Mouse (Mus musculus): ENCODE data around the gene Ltbp3. TPM values are rescaled to one million over a fixed set of nuclear protein-coding genes. Genes with fewer than 3 reads are reported as not detected.

Ltbp3 gene
- 50.6 and 57.0 TPM in 2 replicates for polyA plus RNA-seq (2015; fragmentation: Nextera tagmentation; extraction: Ambion mirVana)

DNA sequence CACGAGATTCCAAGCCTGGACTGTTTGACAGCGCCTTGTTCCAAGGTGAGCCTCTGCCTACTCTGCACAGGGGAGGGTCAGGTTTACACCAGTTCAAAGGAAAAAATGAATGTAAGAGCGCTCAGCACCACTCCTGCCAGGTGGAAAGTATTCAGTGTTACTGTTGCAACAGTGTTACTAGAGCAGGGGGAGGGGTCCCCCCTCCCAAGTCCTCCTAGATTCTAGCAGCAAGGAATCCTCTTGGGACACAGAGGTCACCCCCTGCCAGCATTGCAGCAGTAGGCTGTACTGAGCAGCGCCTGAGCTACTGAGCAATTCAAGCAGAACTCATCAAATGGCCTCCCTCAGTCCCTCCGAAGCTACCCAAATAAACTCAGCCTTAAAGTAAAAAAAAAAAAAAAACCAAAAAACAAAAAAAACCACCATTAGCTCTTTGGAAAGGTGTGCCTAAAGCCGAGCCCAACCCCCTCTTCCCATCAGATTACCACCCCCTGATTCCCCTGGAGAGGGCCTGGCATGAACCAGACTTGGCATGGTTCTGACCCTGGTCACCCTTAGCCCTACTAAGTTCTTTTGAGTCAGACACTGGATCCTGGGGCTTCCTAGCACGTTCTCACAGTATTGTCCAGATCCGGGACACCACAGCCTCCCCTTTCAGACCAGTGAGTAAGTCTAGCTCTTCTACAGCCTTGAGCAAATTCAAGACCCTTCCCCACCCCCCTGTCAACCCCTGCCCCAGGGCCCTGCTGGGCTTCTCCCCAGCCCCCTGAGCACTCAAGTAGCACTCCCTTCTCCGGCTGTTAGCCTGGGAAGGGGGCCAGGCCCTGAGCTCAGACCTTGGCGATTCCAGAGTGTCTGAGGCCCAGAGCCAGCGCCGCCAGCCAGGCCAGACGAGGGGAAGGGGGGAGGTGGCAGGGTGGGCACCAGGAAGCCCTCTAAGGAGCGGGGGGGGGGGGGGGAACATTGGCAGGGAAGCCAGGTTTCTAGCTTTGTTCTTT is at the start of gene Ltbp3:
TSS of gene Ltbp3 (plus strand) at position 585 of the 998 bp plus-strand sequence.

DNA sequence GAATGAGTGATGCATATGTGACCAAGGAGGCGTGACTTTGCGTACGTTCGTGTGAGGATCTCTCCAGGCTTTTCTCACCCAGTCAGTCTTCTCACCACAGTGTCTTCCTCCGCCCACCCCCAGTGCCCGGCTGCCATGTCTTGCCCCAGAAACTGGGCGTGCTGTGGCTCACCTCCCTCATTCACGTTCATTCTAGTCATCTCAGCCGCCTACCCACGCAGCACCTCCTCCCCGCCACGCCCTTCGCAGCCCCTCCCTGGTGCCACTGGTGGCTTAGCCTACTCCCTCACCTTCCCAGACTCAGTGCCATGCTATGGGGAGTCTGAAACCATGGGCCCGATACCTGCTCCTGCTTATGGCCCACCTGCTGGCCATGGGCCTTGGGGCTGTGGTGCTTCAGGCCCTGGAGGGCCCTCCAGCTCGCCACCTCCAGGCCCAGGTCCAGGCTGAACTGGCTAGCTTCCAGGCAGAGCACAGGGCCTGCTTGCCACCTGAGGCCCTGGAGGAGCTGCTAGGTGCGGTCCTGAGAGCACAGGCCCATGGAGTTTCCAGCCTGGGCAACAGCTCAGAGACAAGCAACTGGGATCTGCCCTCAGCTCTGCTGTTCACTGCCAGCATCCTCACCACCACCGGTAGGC is 36.4 kb upstream of the Ltbp3 start, which contains the start of gene Kcnk7:
TSS of gene Kcnk7 (plus strand) at position 205 of the 638 bp plus-strand sequence.

GRCm38 (mm10) chr19:5725767-5726515 is 14.8 kb upstream of the Ltbp3 start, which contains the start of gene Ehbp1l1:
Ehbp1l1 (minus strand) TSS chr19:5726317.

DNA sequence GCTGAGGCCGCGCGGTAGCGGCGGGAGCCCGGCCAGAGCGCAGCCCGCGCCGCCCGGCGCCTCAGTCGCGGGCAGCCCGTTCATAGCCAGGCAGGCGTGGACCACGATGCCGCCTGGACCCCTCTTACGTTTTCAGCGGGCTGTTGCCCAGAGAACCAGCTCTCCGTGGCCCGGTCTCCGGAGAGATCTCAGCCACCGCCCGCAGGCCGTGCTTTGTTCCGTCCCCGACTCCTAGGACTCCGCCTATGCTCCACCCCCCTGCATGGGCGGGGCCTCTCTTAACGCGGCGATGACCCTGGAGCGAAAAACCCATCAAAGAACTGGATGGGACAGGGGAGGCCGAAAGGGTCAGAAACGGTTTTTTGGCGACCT is 11.3 kb upstream of the Ltbp3 start, which contains the start of gene Fam89b:
TSS of gene Fam89b (minus strand) at position 210 of the 372 bp plus-strand sequence.

DNA sequence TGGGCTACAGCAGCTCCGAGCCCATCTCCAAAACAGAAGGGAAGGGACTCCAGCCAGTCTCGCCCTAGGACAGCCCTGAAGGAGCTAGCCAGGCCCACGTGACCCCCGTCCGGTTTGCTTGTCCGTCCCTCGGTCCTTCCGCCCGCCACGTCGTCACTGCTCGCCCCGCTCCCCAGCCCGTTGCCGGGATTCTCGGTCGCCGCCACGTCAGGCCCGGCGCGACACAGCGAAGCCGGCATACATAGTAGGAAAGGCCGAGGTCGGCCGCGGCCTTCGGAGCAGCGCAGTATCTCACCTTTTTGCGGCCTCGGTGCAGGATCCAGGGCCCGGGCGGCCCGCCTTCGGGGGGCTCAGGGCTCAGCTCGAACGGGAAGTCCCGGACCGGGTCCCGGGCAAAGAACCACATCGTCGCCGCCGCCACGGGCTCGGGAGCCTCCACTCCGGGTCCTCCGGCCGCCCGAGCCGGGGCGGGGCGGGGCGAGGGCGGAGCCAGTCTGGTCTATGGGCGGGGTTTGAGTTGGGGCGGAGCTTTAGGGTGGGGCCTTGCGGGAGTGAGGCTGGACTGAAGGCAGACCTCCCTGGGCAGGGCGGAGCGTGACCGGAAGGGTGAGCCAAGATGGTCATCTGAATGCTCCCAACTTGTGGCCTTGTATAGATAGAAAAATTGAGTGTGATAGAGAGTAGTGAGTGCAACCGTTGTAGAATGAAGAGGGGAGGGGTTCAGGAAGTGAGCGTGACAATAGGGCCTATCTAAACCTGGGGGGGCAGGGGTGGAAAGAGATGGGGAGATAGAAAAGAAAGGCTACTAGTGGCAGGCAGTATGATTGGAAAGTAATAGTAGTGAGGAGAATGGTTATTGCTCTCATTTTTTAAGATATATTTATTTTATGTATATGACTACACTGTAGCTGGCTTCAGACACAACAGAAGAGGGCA is 30.5 kb downstream of the Ltbp3 start, which contains the start of gene Scyl1:
TSS of gene Scyl1 (minus strand) at position 495 of the 936 bp plus-strand sequence.

Other genes with a start within 250 kb of the Ltbp3 start
- not detected in 2 replicates for gene 1700020D05Rik, start 237.1 kb upstream of the Ltbp3 start, polyA plus RNA-seq (2015; fragmentation: Nextera tagmentation; extraction: Ambion mirVana)
- 14.4 and 16.0 TPM in 2 replicates for gene Snx32, start 230.4 kb upstream of the Ltbp3 start, polyA plus RNA-seq (2015; fragmentation: Nextera tagmentation; extraction: Ambion mirVana)
- gene Ovol1, start 180.3 kb upstream of the Ltbp3 start, polyA plus RNA-seq (2015; fragmentation: Nextera tagmentation; extraction: Ambion mirVana): 0.36 and 0.41 TPM in 2 replicates
- gene Ap5b1, start 172.9 kb upstream of the Ltbp3 start, polyA plus RNA-seq (2015; fragmentation: Nextera tagmentation; extraction: Ambion mirVana): 1.0 and 4.3 TPM in 2 replicates
- 189 and 232 TPM in 2 replicates for gene Rnaseh2c, start 139.0 kb upstream of the Ltbp3 start, polyA plus RNA-seq (2015; fragmentation: Nextera tagmentation; extraction: Ambion mirVana)
- 42.7 and 55.8 TPM in 2 replicates for gene Kat5, start 130.7 kb upstream of the Ltbp3 start, polyA plus RNA-seq (2015; fragmentation: Nextera tagmentation; extraction: Ambion mirVana)
- 32.7 and 55.1 TPM in 2 replicates for gene Rela, start 103.4 kb upstream of the Ltbp3 start, polyA plus RNA-seq (2015; fragmentation: Nextera tagmentation; extraction: Ambion mirVana)
- 23.6 and 38.7 TPM in 2 replicates for gene Sipa1, start 77.2 kb upstream of the Ltbp3 start, polyA plus RNA-seq (2015; fragmentation: Nextera tagmentation; extraction: Ambion mirVana)
- gene Map3k11, start 52.2 kb upstream of the Ltbp3 start, polyA plus RNA-seq (2015; fragmentation: Nextera tagmentation; extraction: Ambion mirVana): 20.8 and 28.6 TPM in 2 replicates
- 8.7 and 15.1 TPM in 2 replicates for gene Pcnx3, start 52.0 kb upstream of the Ltbp3 start, polyA plus RNA-seq (2015; fragmentation: Nextera tagmentation; extraction: Ambion mirVana)
- 0.33 and 0.57 TPM in 2 replicates for gene Kcnk7, start 36.5 kb upstream of the Ltbp3 start, polyA plus RNA-seq (2015; fragmentation: Nextera tagmentation; extraction: Ambion mirVana)
- 20.3 and 23.5 TPM in 2 replicates for gene Ehbp1l1, start 14.6 kb upstream of the Ltbp3 start, polyA plus RNA-seq (2015; fragmentation: Nextera tagmentation; extraction: Ambion mirVana)
- gene Fam89b, start 11.3 kb upstream of the Ltbp3 start, polyA plus RNA-seq (2015; fragmentation: Nextera tagmentation; extraction: Ambion mirVana): 86.7 and 91.8 TPM in 2 replicates
- gene Scyl1, start 30.5 kb downstream of the Ltbp3 start, polyA plus RNA-seq (2015; fragmentation: Nextera tagmentation; extraction: Ambion mirVana): 50.3 and 69.4 TPM in 2 replicates
- 19.3 and 42.3 TPM in 2 replicates for gene Frmd8, start 134.4 kb downstream of the Ltbp3 start, polyA plus RNA-seq (2015; fragmentation: Nextera tagmentation; extraction: Ambion mirVana)
- gene Slc25a45, start 136.9 kb downstream of the Ltbp3 start, polyA plus RNA-seq (2015; fragmentation: Nextera tagmentation; extraction: Ambion mirVana): 9.9 and 23.2 TPM in 2 replicates
- gene Tigd3, start 153.2 kb downstream of the Ltbp3 start, polyA plus RNA-seq (2015; fragmentation: Nextera tagmentation; extraction: Ambion mirVana): 2.2 and 3.1 TPM in 2 replicates
- gene Dpf2, start 172.1 kb downstream of the Ltbp3 start, polyA plus RNA-seq (2015; fragmentation: Nextera tagmentation; extraction: Ambion mirVana): 52.8 and 74.8 TPM in 2 replicates
- gene Cdc42ep2, start 183.9 kb downstream of the Ltbp3 start, polyA plus RNA-seq (2015; fragmentation: Nextera tagmentation; extraction: Ambion mirVana): 10.5 and 12.6 TPM in 2 replicates
- 19.6 and 27.3 TPM in 2 replicates for gene Pola2, start 223.3 kb downstream of the Ltbp3 start, polyA plus RNA-seq (2015; fragmentation: Nextera tagmentation; extraction: Ambion mirVana)
- gene Slc22a20, start 245.2 kb downstream of the Ltbp3 start, polyA plus RNA-seq (2015; fragmentation: Nextera tagmentation; extraction: Ambion mirVana): not detected in 2 replicates

All from adrenal gland, postnatal 0 days (tissue).